Mouse (Mus musculus) heart, embryonic 13.5 days (tissue): ENCODE results near the gene Pnpo. TPM values are rescaled to one million over a fixed set of nuclear protein-coding genes. Genes with fewer than 3 reads are reported as not detected.
A peak's percentile ranks its signal among the peaks of the same experiment; 100 is the strongest.

ENCODE experiments used
- ATAC-seq: fragments of 200-750 bp; cut with Nextera tagmentation; 2 replicates; pipeline ENCODE4 v1.8.0; 2017; ENCODE audit warnings: moderate TSS enrichment; ENCODE audit not compliant: insufficient number of reproducible peaks, low FRiP score, low TSS enrichment; ENCODE audit errors: extremely low read depth
- H3K27ac ChIP-seq: fragments of 300-500 bp; sonication (generic); replicated peaks from 2 replicates; pipeline ENCODE4 v1.5.1; 2015; ENCODE audit warnings: moderate library complexity, mild to moderate bottlenecking, inconsistent platforms
- H3K27me3 ChIP-seq: fragments of 300-500 bp; sonication (generic); replicated peaks from 2 replicates; pipeline ENCODE4 v1.6.1; 2015; ENCODE audit warnings: mild to moderate bottlenecking, inconsistent platforms
- H3K36me3 ChIP-seq: fragments of 300-500 bp; sonication (generic); 2 replicates; pipeline ENCODE4 v1.6.1; 2015; ENCODE audit warnings: mild to moderate bottlenecking, inconsistent platforms
- H3K4me1 ChIP-seq: fragments of 300-500 bp; sonication (generic); 2 replicates; pipeline ENCODE4 v1.6.1; 2015; ENCODE audit warnings: inconsistent platforms
- H3K4me2 ChIP-seq: fragments of 300-500 bp; sonication (generic); 2 replicates; pipeline ENCODE4 v1.6.1; 2015; ENCODE audit warnings: inconsistent platforms, mild to moderate bottlenecking, moderate library complexity
- H3K4me3 ChIP-seq: fragments of 300-500 bp; sonication (generic); 2 replicates; pipeline ENCODE4 v1.5.1; 2015; ENCODE audit warnings: moderate library complexity, mild to moderate bottlenecking, inconsistent platforms
- H3K9ac ChIP-seq: fragments of 300-500 bp; sonication (generic); 2 replicates; pipeline ENCODE4 v1.6.1; 2015; ENCODE audit warnings: inconsistent platforms, mild to moderate bottlenecking, moderate library complexity
- H3K9me3 ChIP-seq: fragments of 300-500 bp; sonication (generic); 2 replicates; pipeline ENCODE4 v1.6.1; 2016; ENCODE audit warnings: inconsistent platforms
- WGBS: fragments of 180-500 bp; shearing (Covaris S2); methylation state at CpG from one replicate; pipeline ENCODE4 v1.1.7; 2015; ENCODE audit warnings: mixed read lengths; 5-methylcytosine and 5-hydroxymethylcytosine counted together
- polyA plus RNA-seq: library from polyadenylated mRNA; unstranded; fragments of >200 nt; fragmentation: Nextera tagmentation; extraction: Ambion mirVana; gene quantifications from 2 replicates; pipeline ENCODE4 v1.2.1, GENCODE M21; 2015

The Pnpo gene
- polyA plus RNA-seq, 1 experiment from 2014 or later, result 53.3 TPM

DNA sequence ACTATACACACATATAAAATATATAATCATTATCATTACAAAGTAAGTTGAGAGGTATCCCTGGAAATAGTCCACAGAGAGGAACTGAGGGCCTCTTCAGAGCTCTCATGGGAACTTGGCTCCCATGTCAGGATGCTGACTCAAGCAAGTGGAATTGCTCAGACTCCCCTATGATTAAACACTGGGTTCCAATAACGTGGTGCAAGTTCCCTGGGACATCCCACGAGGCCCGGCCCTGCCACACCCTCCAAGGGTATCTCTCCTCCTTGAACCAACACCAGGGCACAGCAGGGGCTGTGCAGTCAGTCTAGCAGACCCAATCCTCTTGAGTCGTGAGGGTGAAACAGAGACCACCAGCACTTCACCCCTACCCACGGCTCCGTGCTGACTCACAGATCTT, 24.8 kb downstream of the Pnpo start:
- Histone ChIP-seq H3K27me3 (no peaks in the 10 kb centered on the region; the same call in 1 of the 2 replicates), H3K4me1 (peaks cover 24% of the 10 kb centered on the region), H3K9me3 (no peaks in the 10 kb centered on the region), H3K36me3 (no peaks in the 10 kb centered on the region), H3K4me3 (no peak overlapping the region), H3K9ac (no peak overlapping the region), H3K4me2 (no peak overlapping the region), H3K27ac (no peak overlapping the region)
- 36% methylated on average over 6 of the region's 6 CpGs for whole genome bisulfite sequencing
- no peak for ATAC-seq

DNA sequence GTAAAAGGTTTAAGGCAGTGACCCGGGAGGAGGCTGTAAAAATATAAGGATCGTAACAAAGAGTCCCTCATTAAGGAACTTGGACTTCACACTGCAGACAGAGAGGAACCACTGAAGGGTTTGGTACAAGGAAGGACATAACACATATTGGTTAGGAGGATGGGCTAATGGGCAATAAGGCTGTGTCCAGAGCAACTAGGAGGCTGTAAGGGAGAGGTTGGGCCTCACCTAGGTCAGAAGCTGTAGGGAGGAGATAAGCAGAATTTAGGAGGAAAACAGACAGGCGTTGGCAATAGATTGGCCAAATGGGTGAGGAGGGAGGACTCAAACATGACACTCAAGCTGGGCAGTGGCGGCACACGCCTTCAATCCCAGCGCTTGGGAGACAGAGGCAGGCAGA, 26.4 kb downstream of the Pnpo start:
- Histone ChIP-seq H3K9ac (peak overlapping the region; percentile 74), H3K4me3 (no peak overlapping the region), H3K27ac (peak overlapping the region; percentile 48; the same call in 1 of the 2 replicates), H3K27me3 (no peaks in the 10 kb centered on the region; the same call in 1 of the 2 replicates), H3K36me3 (no peaks in the 10 kb centered on the region), H3K4me2 (peak overlapping the region; percentile 69), H3K4me1 (peaks cover 24% of the 10 kb centered on the region), H3K9me3 (no peaks in the 10 kb centered on the region)
- 67% methylated on average over 6 of the region's 6 CpGs for whole genome bisulfite sequencing
- no peak for ATAC-seq

GRCm38 (mm10) chr11:96916885-96917396, 26.8 kb downstream of the Pnpo start:
- Histone ChIP-seq H3K27ac (peak overlapping the region; percentile 48; the same call in 1 of the 2 replicates), H3K4me2 (peak overlapping the region; percentile 69), H3K36me3 (no peaks in the 10 kb centered on the region; the same call in 1 of the 2 replicates), H3K4me3 (peak overlapping the region; percentile 83), H3K27me3 (no peaks in the 10 kb centered on the region; the same call in 1 of the 2 replicates), H3K4me1 (peaks cover 24% of the 10 kb centered on the region), H3K9me3 (no peaks in the 10 kb centered on the region), H3K9ac (peak overlapping the region; percentile 74)
- WGBS, result 25% methylated on average over 13 of the region's 13 CpGs
- no peak for ATAC-seq

- Histone ChIP-seq H3K4me3 (peak within 1 kb of the TSS; percentile 83), H3K9ac (peak within 1 kb of the TSS; percentile 88), H3K4me2 (peak within 1 kb of the TSS; percentile 94), H3K4me1 (peaks cover 24% of the 10 kb centered on the region), H3K36me3 (peaks cover 6% of the 10 kb centered on the region), H3K27me3 (no peaks in the 10 kb centered on the region; the same call in 1 of the 2 replicates), H3K9me3 (no peaks in the 10 kb centered on the region), H3K27ac (peak within 1 kb of the TSS; percentile 70)
- under 1% methylated on average over 55 of the region's 55 CpGs for WGBS
- ATAC-seq, result peak; percentile 96
Observed at GRCm38 (mm10) chr11:96916044-96916884, 27.5 kb downstream of the Pnpo start, which contains the start of gene Cdk5rap3. Gene Cdk5rap3, minus strand, starts transcription at chr11:96916496.

DNA sequence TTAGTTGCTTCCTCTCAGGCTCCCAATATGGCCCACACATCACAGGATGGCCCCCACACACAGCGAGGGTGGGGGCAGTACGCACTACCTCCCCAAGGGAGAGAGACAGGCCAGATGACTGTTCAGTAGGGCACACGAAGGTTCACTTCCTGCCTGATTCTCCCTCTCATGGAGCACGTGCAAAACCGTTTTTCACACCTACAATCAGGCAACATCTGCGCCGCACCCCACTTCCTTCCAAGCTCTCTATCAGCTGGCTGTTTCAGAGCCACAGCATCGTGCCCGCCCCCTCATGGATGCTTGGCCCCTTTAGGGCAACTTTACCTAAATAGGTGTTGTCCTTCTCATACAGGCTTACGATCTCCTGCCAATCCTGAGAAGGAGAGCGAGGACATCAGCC, 31.1 kb downstream of the Pnpo start:
- H3K27ac ChIP-seq, result no peak overlapping the region
- no peaks in the 10 kb centered on the region for H3K9me3 ChIP-seq
- H3K4me2 ChIP-seq, result no peak overlapping the region
- no peak for ATAC-seq
- H3K4me1 ChIP-seq, result peaks cover 17% of the 10 kb centered on the region
- H3K9ac ChIP-seq, result peak overlapping the region; percentile 1; the same call in 1 of the 2 replicates
- peaks cover 35% of the 10 kb centered on the region for H3K36me3 ChIP-seq
- H3K27me3 ChIP-seq, result peaks cover 6% of the 10 kb centered on the region; the same call in 1 of the 2 replicates
- WGBS, result 72% methylated on average over 11 of the region's 11 CpGs
- H3K4me3 ChIP-seq, result no peak overlapping the region

DNA sequence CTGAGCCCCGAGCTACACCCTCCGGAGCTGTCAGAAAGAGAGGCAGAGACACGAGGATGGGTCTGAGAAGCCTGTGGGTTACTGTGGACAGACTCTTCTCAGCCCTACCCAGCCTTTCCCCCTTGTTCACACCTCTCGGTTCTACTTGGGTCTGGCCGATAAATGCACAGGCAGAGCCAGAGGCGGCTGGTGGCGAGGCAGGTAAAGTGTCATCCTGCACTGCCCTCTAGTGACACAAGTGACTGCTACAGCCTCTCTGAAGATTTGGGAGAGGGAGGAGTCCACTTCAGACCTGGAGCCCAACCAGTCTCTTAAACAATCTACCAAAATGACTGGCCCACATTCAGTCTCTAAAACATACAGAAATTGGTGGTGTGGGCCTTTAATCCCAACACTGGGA, 33.8 kb downstream of the Pnpo start:
- H3K27ac ChIP-seq, result no peak overlapping the region
- H3K4me2 ChIP-seq, result no peak overlapping the region
- H3K36me3 ChIP-seq, result peaks cover 38% of the 10 kb centered on the region
- H3K27me3 ChIP-seq, result peaks cover 6% of the 10 kb centered on the region; the same call in 1 of the 2 replicates
- no peak for ATAC-seq
- WGBS, result 22% methylated on average over 7 of the region's 7 CpGs
- H3K9me3 ChIP-seq, result no peaks in the 10 kb centered on the region
- no peak overlapping the region for H3K4me3 ChIP-seq
- 0 out of 2 replicates have a peak overlapping the region, but pooled peaks have one; percentile 38 for H3K9ac ChIP-seq
- peaks cover 27% of the 10 kb centered on the region for H3K4me1 ChIP-seq

DNA sequence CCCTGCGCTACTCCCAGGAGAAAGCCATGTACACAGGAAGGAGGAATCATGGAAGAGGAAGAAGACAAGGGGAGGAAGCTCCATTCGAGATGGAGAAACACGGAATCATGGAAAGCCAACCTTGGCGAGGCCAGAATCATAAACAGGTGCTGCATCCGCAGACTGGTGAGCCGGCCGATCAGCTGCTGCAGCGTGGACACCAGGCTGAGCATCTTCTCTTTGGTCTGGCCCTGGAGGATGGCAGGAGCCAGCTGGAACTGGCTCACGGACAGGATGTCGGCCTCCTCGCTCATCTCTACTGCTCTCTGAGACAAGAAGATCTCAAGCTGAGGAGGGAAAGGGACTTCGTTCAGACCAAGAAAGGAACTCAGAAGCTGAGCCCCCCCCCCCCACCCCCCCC, 35.2 kb downstream of the Pnpo start:
- Histone ChIP-seq H3K9ac (no peak overlapping the region), H3K27me3 (peaks cover 6% of the 10 kb centered on the region; the same call in 1 of the 2 replicates), H3K4me3 (no peak overlapping the region), H3K9me3 (no peaks in the 10 kb centered on the region), H3K27ac (no peak overlapping the region), H3K4me1 (peaks cover 27% of the 10 kb centered on the region), H3K4me2 (no peak overlapping the region), H3K36me3 (peaks cover 38% of the 10 kb centered on the region)
- WGBS, result 84% methylated on average over 12 of the region's 12 CpGs
- ATAC-seq, result no peak

DNA sequence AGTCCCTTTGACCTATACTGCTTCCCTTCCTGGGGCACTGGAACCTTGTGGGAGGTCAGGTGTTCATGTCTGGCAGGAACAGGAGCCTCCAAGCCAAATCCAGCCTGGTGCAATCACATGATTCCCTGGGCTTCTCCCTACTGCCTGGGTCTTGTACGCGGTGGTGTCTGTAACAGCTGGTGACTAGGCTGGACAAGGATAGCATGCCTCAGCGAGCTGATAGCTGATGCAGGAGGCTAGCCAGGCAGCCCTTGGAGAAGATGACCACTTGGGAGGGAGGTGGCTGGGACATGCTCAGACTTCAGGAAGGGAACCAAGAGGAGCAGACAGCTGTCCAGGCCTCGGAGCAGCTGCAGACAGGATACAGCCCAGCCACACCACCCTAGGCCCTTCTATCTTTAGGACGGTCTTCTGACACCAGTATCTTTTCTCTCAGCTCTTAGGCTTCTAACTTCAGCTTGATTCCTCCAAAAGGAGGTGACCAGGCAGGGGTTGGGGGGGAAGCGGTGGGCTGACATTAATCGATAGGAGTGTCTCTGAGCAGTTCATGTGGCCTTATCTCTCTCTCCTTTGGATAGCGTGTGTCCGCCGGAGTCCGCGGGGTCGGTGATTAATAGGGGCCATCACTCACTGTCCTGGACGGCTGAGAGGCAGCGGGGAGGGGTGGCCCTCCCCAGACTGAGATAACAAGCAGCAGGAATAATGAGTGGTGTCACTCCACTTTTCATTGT, 37.2 kb downstream of the Pnpo start:
- WGBS, result 18% methylated on average over 15 of the region's 15 CpGs
- ATAC-seq, result peak; percentile 45; the same call in 1 of the 2 replicates
- peaks cover 36% of the 10 kb centered on the region for H3K36me3 ChIP-seq
- peaks cover 38% of the 10 kb centered on the region for H3K4me1 ChIP-seq
- peaks cover 6% of the 10 kb centered on the region; the same call in 1 of the 2 replicates for H3K27me3 ChIP-seq
- H3K4me2 ChIP-seq, result peak overlapping the region; percentile 33; the same call in 1 of the 2 replicates
- no peak overlapping the region for H3K4me3 ChIP-seq
- H3K9me3 ChIP-seq, result no peaks in the 10 kb centered on the region
- H3K9ac ChIP-seq, result peak overlapping the region; percentile 59
- H3K27ac ChIP-seq, result peak overlapping the region; percentile 45

DNA sequence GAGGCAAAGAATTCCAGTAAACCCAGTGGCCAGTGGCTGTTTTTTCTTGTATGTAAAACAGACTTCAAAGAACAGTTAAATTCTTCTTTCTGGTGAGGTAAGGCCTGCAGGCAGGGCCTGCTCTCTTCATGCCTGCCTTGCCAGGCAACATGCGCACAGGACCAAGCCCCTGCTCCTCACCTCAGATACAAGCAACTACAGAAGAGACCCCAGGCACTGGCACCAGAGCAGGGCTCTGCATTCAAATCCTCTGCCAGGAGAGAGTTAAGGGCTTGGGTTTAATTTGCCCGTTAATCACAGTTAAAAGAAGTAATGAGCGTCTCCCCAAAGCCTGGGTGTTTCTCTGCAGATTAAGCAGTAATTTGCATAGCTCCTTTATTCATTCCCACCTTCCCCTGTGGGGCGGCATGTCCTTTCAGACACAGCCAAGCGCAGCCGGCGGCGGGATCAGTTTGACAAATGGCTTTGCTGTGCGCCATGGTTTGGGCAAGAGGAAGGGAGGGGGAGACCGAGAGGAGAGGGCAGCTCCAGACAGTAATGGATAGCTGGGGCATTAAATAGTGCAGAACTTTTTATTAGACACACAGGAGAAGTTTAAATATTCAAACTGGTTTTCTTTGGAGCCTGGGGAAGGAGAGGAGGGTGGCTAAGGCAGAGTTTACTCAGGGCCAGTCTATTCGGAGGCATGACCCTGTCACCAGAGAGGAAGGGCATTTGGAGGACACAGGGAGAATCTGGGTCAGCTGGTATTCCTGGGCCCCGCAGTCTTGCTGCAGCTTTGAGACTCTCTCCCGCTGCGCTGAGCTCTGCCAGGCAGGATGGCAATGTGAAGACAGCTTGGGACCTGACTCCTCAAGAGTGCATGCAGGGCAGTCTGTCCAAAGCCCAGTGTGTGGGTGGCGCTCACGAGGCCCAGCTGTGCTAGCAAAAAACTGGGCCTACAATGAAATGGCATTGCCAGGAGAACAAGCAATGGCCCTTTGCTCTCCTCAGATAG, 40.8 kb downstream of the Pnpo start:
- H3K27ac ChIP-seq, result peak overlapping the region; percentile 38
- H3K9me3 ChIP-seq, result no peaks in the 10 kb centered on the region
- WGBS, result 31% methylated on average over 16 of the region's 16 CpGs
- no peak overlapping the region for H3K4me2 ChIP-seq
- H3K36me3 ChIP-seq, result peaks cover 6% of the 10 kb centered on the region
- peaks cover 2% of the 10 kb centered on the region; the same call in 1 of the 2 replicates for H3K27me3 ChIP-seq
- H3K4me3 ChIP-seq, result no peak overlapping the region
- peaks cover 40% of the 10 kb centered on the region for H3K4me1 ChIP-seq
- no peak for ATAC-seq
- H3K9ac ChIP-seq, result peak overlapping the region; percentile 65

DNA sequence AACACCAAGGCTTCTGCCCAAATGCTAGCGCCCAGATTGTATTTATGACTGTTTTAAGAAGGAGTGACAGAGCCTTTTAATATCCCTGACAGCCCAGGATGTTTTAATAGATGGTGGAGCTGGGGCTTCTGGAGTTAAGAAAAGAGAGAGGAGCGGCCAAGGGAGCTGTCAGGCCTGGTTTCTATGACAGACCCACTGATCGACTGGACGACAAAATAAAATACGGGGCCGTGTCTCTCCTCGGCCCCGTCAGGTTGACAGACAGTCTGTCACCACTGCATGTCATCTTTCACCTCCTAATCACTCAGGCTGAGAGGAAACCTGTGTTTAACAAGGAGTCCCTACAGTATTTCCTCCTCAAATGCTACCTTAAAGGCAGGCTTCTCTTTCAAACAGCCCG, 42.5 kb downstream of the Pnpo start:
- H3K4me3 ChIP-seq, result no peak overlapping the region
- H3K4me2 ChIP-seq, result no peak overlapping the region
- no peak overlapping the region for H3K9ac ChIP-seq
- no peaks in the 10 kb centered on the region for H3K27me3 ChIP-seq
- no peak overlapping the region for H3K27ac ChIP-seq
- H3K36me3 ChIP-seq, result no peaks in the 10 kb centered on the region
- WGBS, result 38% methylated on average over 9 of the region's 9 CpGs
- ATAC-seq, result no peak
- no peaks in the 10 kb centered on the region for H3K9me3 ChIP-seq
- peaks cover 24% of the 10 kb centered on the region for H3K4me1 ChIP-seq
